Mouse (Mus musculus) heart, adult 2 months (tissue): ENCODE results near the gene Tbc1d30.

Experiments used
- CTCF ChIP-seq: fragments of 200-600 bp; IDR thresholded peaks from 2 replicates; pipeline ENCODE4 v1.8.1; 2022; ENCODE audit warnings: antibody characterized with exemption, mild to moderate bottlenecking, moderate library complexity
- EP300 ChIP-seq: fragments of 200-500 bp; IDR thresholded peaks from 2 replicates; pipeline ENCODE4 v1.6.1; 2011; ENCODE audit warnings: low read depth, low read length, control low read depth; ENCODE audit not compliant: insufficient read depth
- POLR2A ChIP-seq: fragments of 200-500 bp; IDR thresholded peaks from 2 replicates; pipeline ENCODE4 v1.6.1; 2011; ENCODE audit warnings: mild to moderate bottlenecking, low read depth, low read length, control low read depth; ENCODE audit not compliant: insufficient read depth

DNA sequence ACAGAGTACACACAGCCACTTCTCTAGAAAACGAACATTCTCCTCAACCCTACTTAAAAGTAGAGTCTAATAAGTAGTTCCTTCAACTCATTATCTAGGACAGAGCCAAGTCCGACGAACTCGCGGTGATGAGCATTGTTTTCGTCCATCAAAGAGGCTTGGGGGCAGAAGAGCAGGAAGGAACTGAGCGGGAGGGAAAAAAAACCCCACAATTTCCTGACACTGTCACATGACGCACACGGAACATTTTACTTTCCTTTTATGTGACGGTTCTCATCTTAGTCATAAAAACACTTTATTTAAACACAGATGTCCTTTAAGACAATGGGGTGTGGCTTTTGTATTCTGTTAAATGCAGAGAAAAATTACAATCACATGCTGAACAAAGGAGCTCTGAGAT lies 34.7 kb downstream of the Tbc1d30 start:
- TF ChIP-seq CTCF, result no peak
- no peak for TF ChIP-seq EP300
- no peak for TF ChIP-seq POLR2A
